Mouse (Mus musculus) C2C12 (cell line): ENCODE results near the gene Pard3. TPM values are rescaled to one million over a fixed set of nuclear protein-coding genes. Genes with fewer than 3 reads are reported as not detected.

ENCODE experiments used
- H3K27me3 ChIP-seq: one replicate; pipeline ENCODE4 v1.6.1; 2011; ENCODE audit not compliant: control insufficient read depth, insufficient read depth, insufficient read length
- H3K36me3 ChIP-seq: one replicate; pipeline ENCODE4 v1.6.1; 2011; ENCODE audit not compliant: control insufficient read depth, insufficient read depth
- H3K4me3 ChIP-seq: one replicate; pipeline ENCODE4 v1.5.1; 2011; ENCODE audit warnings: mild to moderate bottlenecking, control low read depth; ENCODE audit not compliant: poor library complexity, insufficient read depth, severe bottlenecking
- H3K79me2 ChIP-seq: one replicate; pipeline ENCODE4 v1.6.1; 2011; ENCODE audit not compliant: control insufficient read depth, insufficient read depth
- H3K79me3 ChIP-seq: one replicate; pipeline ENCODE4 v1.6.1; 2011; ENCODE audit warnings: low read depth, control low read depth
- H3ac ChIP-seq: one replicate; pipeline ENCODE3; 2011; ENCODE audit warnings: low read depth; ENCODE audit not compliant: control insufficient read depth, insufficient read length
- CEBPB ChIP-seq: IDR thresholded peaks from one replicate; pipeline ENCODE4 v1.6.1; 2011; ENCODE audit warnings: low read depth, mild to moderate bottlenecking, control low read depth, moderate library complexity
- CTCF ChIP-seq: IDR thresholded peaks from one replicate; pipeline ENCODE4 v1.5.1; 2011; ENCODE audit not compliant: control insufficient read depth, insufficient read depth, insufficient read length
- FOSL1 ChIP-seq: IDR thresholded peaks from one replicate; pipeline ENCODE4 v1.8.0; 2011; ENCODE audit warnings: mild to moderate bottlenecking, low read length; ENCODE audit not compliant: poor library complexity, insufficient read depth, severe bottlenecking
- MAX ChIP-seq: IDR thresholded peaks from one replicate; pipeline ENCODE4 v1.6.1; 2011; ENCODE audit warnings: mild to moderate bottlenecking, control low read depth
- MYOD1 ChIP-seq: IDR thresholded peaks from one replicate; pipeline ENCODE4 v1.6.1; 2011; ENCODE audit warnings: low read depth; ENCODE audit not compliant: control insufficient read depth, insufficient read length
- MYOG ChIP-seq: IDR thresholded peaks from one replicate; pipeline ENCODE4 v1.6.1; 2011; ENCODE audit not compliant: control insufficient read depth, insufficient read length; ENCODE audit errors: extremely low read depth
- USF1 ChIP-seq: IDR thresholded peaks from one replicate; pipeline ENCODE4 v1.6.1; 2011; ENCODE audit warnings: low read depth, mild to moderate bottlenecking, control low read depth, moderate library complexity
- polyA plus RNA-seq: library from polyadenylated mRNA; unstranded; fragments of >200 nt; fragmentation: generic; extraction: Trizol; gene quantifications from one replicate; pipeline ENCODE4 v1.2.1, GENCODE M21; 2012; ENCODE audit warnings: missing spikeins

Pard3 gene
- polyA plus RNA-seq, 1 experiment: 8.4 TPM

- Histone ChIP-seq H3K79me3 (peaks cover 9% of the 10 kb centered on the region), H3ac (no peak overlapping the region)
Observed at GRCm38 (mm10) chr8:127191824-127192223, 128.1 kb downstream of the Pard3 start.

GRCm38 (mm10) chr8:127192331-127192730 lies 128.6 kb downstream of the Pard3 start:
- H3K79me3 ChIP-seq: peaks cover 9% of the 10 kb centered on the region
- H3ac ChIP-seq: no peak overlapping the region
- peaks cover 62% of the 10 kb centered on the region for H3K79me2 ChIP-seq
- H3K36me3 ChIP-seq: no peaks in the 10 kb centered on the region
- no peak overlapping the region for H3K4me3 ChIP-seq
- H3K27me3 ChIP-seq: no peaks in the 10 kb centered on the region
- TF ChIP-seq USF1: no peak
- no peak for TF ChIP-seq CTCF
- no peak for TF ChIP-seq MYOG
- TF ChIP-seq MAX: no peak
- no peak for TF ChIP-seq FOSL1
- TF ChIP-seq CEBPB: no peak
- no peak for TF ChIP-seq MYOD1

More at GRCm38 (mm10) chr8:127191824-127192223, 128.1 kb downstream of the Pard3 start:
- Histone ChIP-seq H3K79me2 (peaks cover 62% of the 10 kb centered on the region), H3K27me3 (no peaks in the 10 kb centered on the region), H3K36me3 (no peaks in the 10 kb centered on the region), H3K4me3 (no peak overlapping the region)
- TF ChIP-seq FOSL1: no peak

- no peak for TF ChIP-seq CTCF
- TF ChIP-seq CEBPB: no peak
- no peak for TF ChIP-seq MYOD1
- no peak for TF ChIP-seq MAX
- TF ChIP-seq USF1: no peak
- TF ChIP-seq MYOG: no peak
- no peak for TF ChIP-seq FOSL1
- no peaks in the 10 kb centered on the region for H3K27me3 ChIP-seq
- no peak overlapping the region for H3K4me3 ChIP-seq
- no peak overlapping the region for H3ac ChIP-seq
- H3K79me3 ChIP-seq: peaks cover 11% of the 10 kb centered on the region
- H3K36me3 ChIP-seq: no peaks in the 10 kb centered on the region
- H3K79me2 ChIP-seq: peaks cover 60% of the 10 kb centered on the region
Observed at GRCm38 (mm10) chr8:127193375-127193774, 129.7 kb downstream of the Pard3 start.

DNA sequence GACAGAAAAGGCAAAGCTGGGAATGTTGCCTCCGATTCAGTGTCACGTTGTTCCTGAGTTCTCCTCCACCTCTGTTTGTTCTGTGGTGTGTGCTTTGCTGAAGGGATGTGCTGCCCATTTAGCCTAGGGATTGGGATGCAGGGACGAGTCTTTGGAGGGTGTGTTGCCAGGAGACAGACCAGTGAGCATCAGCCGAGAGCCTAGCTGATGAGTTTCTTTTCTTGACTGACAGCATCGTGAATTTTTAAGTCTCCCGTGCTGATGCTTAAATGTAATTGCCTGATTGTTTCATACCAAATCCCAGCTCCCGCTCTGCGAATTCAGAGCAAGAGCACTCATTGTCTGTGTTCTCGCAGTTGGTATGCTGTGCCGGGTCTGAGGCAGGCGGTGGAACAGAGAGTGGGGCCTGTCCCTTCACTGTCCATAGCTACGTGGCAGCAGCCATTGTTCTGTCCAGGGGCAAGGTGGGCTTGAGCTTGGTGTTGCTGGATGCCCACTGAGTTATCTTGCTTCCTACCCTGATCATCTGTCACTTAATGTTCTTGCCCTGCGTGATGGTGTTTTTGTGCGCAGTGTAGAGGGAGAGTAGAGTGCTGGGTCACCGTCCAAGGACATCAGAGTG lies 131.2 kb downstream of the Pard3 start:
- H3K79me3 ChIP-seq: peaks cover 11% of the 10 kb centered on the region
- no peaks in the 10 kb centered on the region for H3K36me3 ChIP-seq
- no peaks in the 10 kb centered on the region for H3K27me3 ChIP-seq
- H3K79me2 ChIP-seq: peaks cover 67% of the 10 kb centered on the region
- H3ac ChIP-seq: no peak overlapping the region
- TF ChIP-seq MYOD1 (no peak), CEBPB (no peak), MAX (no peak), FOSL1 (no peak), MYOG (no peak), USF1 (no peak)
- no peak overlapping the region for H3K4me3 ChIP-seq

GRCm38 (mm10) chr8:127196505-127197265 lies 133.0 kb downstream of the Pard3 start:
- TF ChIP-seq MYOG: no peak
- TF ChIP-seq CEBPB: no peak
- TF ChIP-seq MAX: no peak
- no peak for TF ChIP-seq FOSL1
- no peak for TF ChIP-seq USF1
- TF ChIP-seq MYOD1: no peak
- TF ChIP-seq CTCF: no peak
- peaks cover 11% of the 10 kb centered on the region for H3K79me3 ChIP-seq
- no peak overlapping the region for H3ac ChIP-seq
- peaks cover 67% of the 10 kb centered on the region for H3K79me2 ChIP-seq
- no peaks in the 10 kb centered on the region for H3K27me3 ChIP-seq
- H3K4me3 ChIP-seq: no peak overlapping the region
- H3K36me3 ChIP-seq: no peaks in the 10 kb centered on the region

- H3K4me3 ChIP-seq: no peak overlapping the region
- H3K27me3 ChIP-seq: no peaks in the 10 kb centered on the region
- no peaks in the 10 kb centered on the region for H3K36me3 ChIP-seq
- TF ChIP-seq MYOG (no peak), FOSL1 (no peak)
- no peak overlapping the region for H3ac ChIP-seq
- H3K79me2 ChIP-seq: peaks cover 8% of the 10 kb centered on the region
- peaks cover 14% of the 10 kb centered on the region for H3K79me3 ChIP-seq
Observed at GRCm38 (mm10) chr8:127207455-127207854, 143.8 kb downstream of the Pard3 start.
